Mouse (Mus musculus) testis, postnatal 14 days (tissue): ENCODE results near the gene Ghdc.

Experiments
- DNase-seq: peaks from one replicate; pipeline ENCODE4 v3.0.0; 2021; ENCODE audit warnings: low spot score

The Ghdc gene

DNA sequence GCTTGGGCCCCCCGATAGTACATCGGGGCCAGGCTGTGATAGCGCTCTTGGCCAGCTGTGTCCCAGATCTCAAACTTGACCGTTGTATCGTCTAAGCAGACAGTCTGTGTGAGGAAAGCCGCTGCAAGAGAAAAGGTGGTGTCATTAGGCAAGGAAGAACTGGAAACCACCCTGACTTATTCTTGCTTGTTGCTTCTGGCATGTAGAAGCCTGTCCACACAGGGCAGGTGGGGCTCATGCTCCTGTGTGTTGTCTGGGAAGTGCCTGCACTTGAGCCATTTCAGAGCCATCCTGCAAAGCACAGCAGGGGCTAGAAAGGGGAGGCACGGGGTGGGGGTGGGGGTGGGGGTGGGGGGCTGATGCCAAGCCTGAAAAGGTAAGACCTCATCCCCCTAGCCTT lies 52.3 kb downstream of the Ghdc start:
- no peak for DNase-seq

DNA sequence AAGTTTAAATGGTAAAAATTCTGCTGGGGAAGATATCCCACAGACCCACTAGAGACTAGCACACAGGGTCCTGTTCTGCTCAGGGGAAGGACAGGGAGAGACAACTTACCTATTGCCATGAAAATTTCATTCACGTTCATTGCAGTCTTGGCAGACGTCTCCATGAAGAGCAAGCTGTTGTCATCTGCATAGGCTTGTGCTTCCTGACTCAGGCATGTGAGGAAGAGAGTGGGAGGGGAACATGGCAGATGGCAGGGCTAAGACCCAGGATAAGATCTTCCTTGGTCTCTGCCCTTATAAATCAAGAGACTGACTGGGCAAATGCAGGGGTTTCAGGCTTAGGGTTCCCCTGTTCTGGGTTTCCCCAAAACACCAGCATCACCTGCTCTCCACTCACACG lies 54.1 kb downstream of the Ghdc start:
- DNase-seq, result no peak
